In the genomic region with DNA sequence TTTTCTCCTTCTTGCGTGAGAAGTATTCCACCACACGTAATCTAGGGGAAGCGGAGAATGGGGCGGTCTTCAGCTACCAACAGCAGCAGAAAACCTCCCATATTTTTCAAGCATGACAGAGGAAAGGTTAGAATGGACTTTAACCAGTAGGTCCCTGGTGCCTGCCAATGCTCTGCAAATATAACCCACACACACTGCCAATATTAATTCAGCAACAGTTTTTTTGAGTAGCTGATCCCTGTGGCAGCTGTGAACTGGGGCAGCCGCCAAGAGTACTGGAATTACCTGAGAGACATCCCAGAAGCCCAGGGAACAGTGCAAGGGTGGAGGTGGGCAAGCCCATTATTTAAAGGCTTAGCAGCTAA, we compare ENCODE assay signal across 8 mouse cellular contexts.
A peak's percentile ranks its signal among the peaks of the same experiment; 100 is the strongest.
DNase-seq lines count a peak whose midpoint lies in the region; ATAC-seq and TF ChIP-seq lines count a peak whose summit lies in the region.
"Had no signal": no experiment of that assay in that cellular context is flagged by ENCODE, and none has a peak within 500 bp of the region (broad histone marks: within the 10 kb centered on the region; RNA-seq: fewer than 3 reads in every experiment).

No protein-coding gene starts in this region.

- no peak for TF ChIP-seq POLR2A in liver, adult 2 months (IDR thresholded peaks at IDR 0.05; ENCODE audit: extremely low read depth, insufficient read depth, low read length)
- TF ChIP-seq POLR2A in small intestine, adult 2 months (IDR thresholded peaks at IDR 0.05; ENCODE audit: low read depth, low read length) = no peak

- no peak for TF ChIP-seq CTCF in liver, adult 2 months (IDR thresholded peaks at IDR 0.05; ENCODE audit: low read depth, low read length)
- no peak for TF ChIP-seq CTCF in small intestine, adult 2 months (IDR thresholded peaks at IDR 0.05; ENCODE audit: extremely low read depth, insufficient read length, insufficient replicate concordance, low read depth, low read length)

- peak; percentile 98 for DNase-seq in liver, adult 2 months (ENCODE audit: extremely low read depth, low read depth, low spot score)
- DNase-seq in liver = no peak
- peak; percentile 63 to 66 for DNase-seq in gastrocnemius, postnatal 36 days
- DNase-seq in thymus, postnatal 36 days = no peak

- H3K4me2 ChIP-seq in kidney, embryonic 16.5 days (replicated peaks; ENCODE audit: low read depth, low read length) = no peak overlapping the region
- no peak overlapping the region for H3K4me2 ChIP-seq in forebrain, embryonic 16.5 days (ENCODE audit: low read length)
- H3K4me2 ChIP-seq: embryonic facial prominence, embryonic 13.5 days had no signal

- H3K27me3 ChIP-seq in liver, adult 2 months (ENCODE audit: control insufficient read depth, insufficient read depth, low read length) = no peaks in the 10 kb centered on the region
- H3K27me3 ChIP-seq in kidney, embryonic 16.5 days (ENCODE audit: insufficient read depth, low read length) = no peaks in the 10 kb centered on the region
- H3K27me3 ChIP-seq in small intestine, adult 2 months (ENCODE audit: control insufficient read depth, insufficient read depth, low read length) = no peaks in the 10 kb centered on the region
- no peaks in the 10 kb centered on the region for H3K27me3 ChIP-seq in forebrain, embryonic 16.5 days (replicated peaks; ENCODE audit: control insufficient read depth, insufficient read depth, low read length)
- H3K27me3 ChIP-seq: embryonic facial prominence, embryonic 13.5 days had no signal

- no peaks in the 10 kb centered on the region for H3K9me3 ChIP-seq in kidney, embryonic 16.5 days (ENCODE audit: low read length)
- no peaks in the 10 kb centered on the region for H3K9me3 ChIP-seq in forebrain, embryonic 16.5 days (ENCODE audit: control insufficient read depth, low read length)
- H3K9me3 ChIP-seq: embryonic facial prominence, embryonic 13.5 days had no signal

- 24% methylated on average over 5 of the region's 5 CpGs for WGBS in liver, adult 2 months
- 81% methylated on average over 5 of the region's 5 CpGs for WGBS in kidney, embryonic 16.5 days
- 22% methylated on average over 5 of the region's 5 CpGs for WGBS in small intestine, adult 2 months
- WGBS in forebrain, embryonic 16.5 days = 84% methylated on average over 5 of the region's 5 CpGs

- H3K4me3 ChIP-seq in liver, adult 2 months (ENCODE audit: insufficient read depth, low read depth, low read length) = no peak overlapping the region; the same call in 1 of the 2 replicates
- H3K4me3 ChIP-seq in kidney, embryonic 16.5 days (ENCODE audit: low read length) = no peak overlapping the region
- peak overlapping the region; percentile 36; the same call in 1 of the 2 replicates for H3K4me3 ChIP-seq in small intestine, adult 2 months (ENCODE audit: low read depth, low read length)
- H3K4me3 ChIP-seq in forebrain, embryonic 16.5 days (replicated peaks; ENCODE audit: low read length) = no peak overlapping the region
- H3K4me3 ChIP-seq: embryonic facial prominence, embryonic 13.5 days had no signal

- H3K79me2 ChIP-seq in liver, adult 2 months (ENCODE audit: control insufficient read depth, insufficient read depth, low read length) = no peaks in the 10 kb centered on the region

- intact Hi-C loops in gastrocnemius, postnatal 36 days (cut with DNase I) = loop anchor here (5.0 kb wide), 1 partner anchor 179 kb away; no protein-coding TSS in a partner anchor

- peak; percentile 26 for ATAC-seq in kidney, embryonic 16.5 days (ENCODE audit: low FRiP score, low TSS enrichment)
- no peak for ATAC-seq in forebrain, embryonic 16.5 days

- peak overlapping the region; percentile 77 for H3K9ac ChIP-seq in liver, adult 2 months (ENCODE audit: low read depth, low read length)
- H3K9ac ChIP-seq in kidney, embryonic 16.5 days (replicated peaks; ENCODE audit: low read length) = no peak overlapping the region
- no peak overlapping the region for H3K9ac ChIP-seq in forebrain, embryonic 16.5 days (replicated peaks; ENCODE audit: low read depth, low read length)
- H3K9ac ChIP-seq: embryonic facial prominence, embryonic 13.5 days had no signal

- H3K4me1 ChIP-seq in liver, adult 2 months (ENCODE audit: control insufficient read depth, insufficient read depth, low read length) = peaks cover 22% of the 10 kb centered on the region
- H3K4me1 ChIP-seq in kidney, embryonic 16.5 days (ENCODE audit: insufficient read depth, low read length) = 0 out of 2 replicates have a peak, but pooled peaks cover 3% of the 10 kb centered on the region
- peaks cover 14% of the 10 kb centered on the region; the same call in 1 of the 2 replicates for H3K4me1 ChIP-seq in small intestine, adult 2 months (ENCODE audit: control insufficient read depth, insufficient read depth, insufficient read length, low read length)
- no peaks in the 10 kb centered on the region for H3K4me1 ChIP-seq in forebrain, embryonic 16.5 days (replicated peaks; ENCODE audit: control insufficient read depth, insufficient read depth, low read length)
- H3K4me1 ChIP-seq: embryonic facial prominence, embryonic 13.5 days had no signal

- H3K27ac ChIP-seq in liver, adult 2 months (replicated peaks; ENCODE audit: insufficient read depth, low read depth, low read length) = peak overlapping the region; percentile 97
- H3K27ac ChIP-seq in kidney, embryonic 16.5 days (ENCODE audit: low read length) = peak overlapping the region; percentile 16; the same call in 1 of the 2 replicates
- H3K27ac ChIP-seq in small intestine, adult 2 months (ENCODE audit: insufficient read depth, low read depth, low read length) = peak overlapping the region; percentile 99
- no peak overlapping the region for H3K27ac ChIP-seq in forebrain, embryonic 16.5 days (ENCODE audit: low read length)
- H3K27ac ChIP-seq: embryonic facial prominence, embryonic 13.5 days had no signal

- H3K36me3 ChIP-seq in liver, adult 2 months (ENCODE audit: control insufficient read depth, insufficient read depth, low read length) = no peaks in the 10 kb centered on the region
- H3K36me3 ChIP-seq in kidney, embryonic 16.5 days (ENCODE audit: insufficient read depth, low read length) = no peaks in the 10 kb centered on the region
- no peaks in the 10 kb centered on the region for H3K36me3 ChIP-seq in small intestine, adult 2 months (ENCODE audit: control insufficient read depth, insufficient read depth, low read length)
- no peaks in the 10 kb centered on the region for H3K36me3 ChIP-seq in forebrain, embryonic 16.5 days (ENCODE audit: control insufficient read depth, insufficient read depth)
- H3K36me3 ChIP-seq: embryonic facial prominence, embryonic 13.5 days had no signal

Comparison
In these comparisons a context has a peak if more than half of its experiments do, and no peak if none do; other contexts are left out.
1. DNase-seq: peak in liver, adult 2 months (single experiment) and gastrocnemius, postnatal 36 days (2 of 2); none in liver (single experiment) and thymus, postnatal 36 days (0 of 2).